ENCODE assay signal across 22 mouse cellular contexts in genomic region chr7:123215138-123215537, GRCm38 (mm10). TPM values are rescaled to one million over a fixed set of nuclear protein-coding genes. Genes with fewer than 3 reads are reported as not detected.
DNase-seq lines count a peak whose midpoint lies in the region; ATAC-seq and TF ChIP-seq lines count a peak whose summit lies in the region.
"Had no signal": no experiment of that assay in that cellular context is flagged by ENCODE, and none has a peak within 500 bp of the region (broad histone marks: within the 10 kb centered on the region; RNA-seq: fewer than 3 reads in every experiment).

No protein-coding gene starts in this region.

- TF ChIP-seq POLR2A in small intestine, adult 2 months (IDR thresholded peaks at IDR 0.05; ENCODE audit: low read depth, low read length): no peak

- no peak overlapping the region for H3K9ac ChIP-seq in hindbrain, embryonic 16.5 days (ENCODE audit: low read depth, low read length)
- no peak overlapping the region for H3K9ac ChIP-seq in intestine, embryonic 14.5 days (ENCODE audit: low read length)
- H3K9ac ChIP-seq: embryonic facial prominence, embryonic 13.5 days; hindbrain, embryonic 15.5 days had no signal

- peaks cover 45% of the 10 kb centered on the region for H3K4me1 ChIP-seq in hindbrain, embryonic 10.5 days (replicated peaks)
- H3K4me1 ChIP-seq in hindbrain, embryonic 16.5 days (ENCODE audit: control insufficient read depth, insufficient read depth, low read depth, low read length): peaks cover 2% of the 10 kb centered on the region; the same call in 1 of the 2 replicates
- peaks cover 13% of the 10 kb centered on the region for H3K4me1 ChIP-seq in intestine, embryonic 14.5 days (replicated peaks; ENCODE audit: control insufficient read depth, insufficient read depth, low read length)
- H3K4me1 ChIP-seq in small intestine, adult 2 months (ENCODE audit: control insufficient read depth, insufficient read depth, insufficient read length, low read length): peaks cover 31% of the 10 kb centered on the region

- TF ChIP-seq CTCF in small intestine, adult 2 months (IDR thresholded peaks at IDR 0.05; ENCODE audit: extremely low read depth, insufficient read length, insufficient replicate concordance, low read depth, low read length): no peak

- H3K4me3 ChIP-seq in hindbrain, embryonic 10.5 days: no peak overlapping the region
- no peak overlapping the region for H3K4me3 ChIP-seq in hindbrain, embryonic 16.5 days (ENCODE audit: low read length)
- H3K4me3 ChIP-seq in intestine, embryonic 14.5 days (ENCODE audit: low read depth, low read length): no peak overlapping the region
- peak overlapping the region; percentile 63 for H3K4me3 ChIP-seq in small intestine, adult 2 months (ENCODE audit: low read depth, low read length)
- H3K4me3 ChIP-seq: embryonic facial prominence, embryonic 13.5 days; forebrain, embryonic 13.5 days; heart, embryonic 12.5 days; hindbrain, embryonic 15.5 days had no signal

- ATAC-seq in hindbrain, embryonic 16.5 days: no peak
- no peak for ATAC-seq in intestine, embryonic 14.5 days (replicated peaks; ENCODE audit: low FRiP score, low TSS enrichment, low read depth)
- ATAC-seq in megakaryocyte progenitor cell, adult 5-6 weeks (replicated peaks; ENCODE audit: poor library complexity): no peak
- ATAC-seq: activated CD4-positive, CD25-positive, alpha-beta regulatory T cell, adult 4 months; inflammation-experienced regulatory T-cells, adult 6 months had no signal

- H3K36me3 ChIP-seq in hindbrain, embryonic 10.5 days: no peaks in the 10 kb centered on the region
- no peaks in the 10 kb centered on the region for H3K36me3 ChIP-seq in hindbrain, embryonic 16.5 days (ENCODE audit: control insufficient read depth, insufficient read depth, low read length)
- no peaks in the 10 kb centered on the region for H3K36me3 ChIP-seq in intestine, embryonic 14.5 days (ENCODE audit: control insufficient read depth, insufficient read depth, low read length)
- H3K36me3 ChIP-seq in small intestine, adult 2 months (ENCODE audit: control insufficient read depth, insufficient read depth, low read length): no peaks in the 10 kb centered on the region
- H3K36me3 ChIP-seq: embryonic facial prominence, embryonic 13.5 days; heart, embryonic 12.5 days; hindbrain, embryonic 15.5 days had no signal

- no peak overlapping the region for H3K4me2 ChIP-seq in hindbrain, embryonic 16.5 days (ENCODE audit: low read length)
- no peak overlapping the region for H3K4me2 ChIP-seq in intestine, embryonic 14.5 days (ENCODE audit: low read length)
- H3K4me2 ChIP-seq: embryonic facial prominence, embryonic 13.5 days; forebrain, embryonic 13.5 days; heart, embryonic 12.5 days; hindbrain, embryonic 15.5 days had no signal

- 63% methylated on average over 2 of the region's 2 CpGs for WGBS in hindbrain, embryonic 10.5 days
- 65% methylated on average over 2 of the region's 2 CpGs for WGBS in hindbrain, embryonic 16.5 days
- 64% methylated on average over 2 of the region's 2 CpGs for WGBS in intestine, embryonic 14.5 days
- 24% methylated on average over 2 of the region's 2 CpGs for WGBS in small intestine, adult 2 months

- H3K27ac ChIP-seq in hindbrain, embryonic 10.5 days: peak overlapping the region; percentile 63; the same call in 1 of the 2 replicates
- no peak overlapping the region for H3K27ac ChIP-seq in hindbrain, embryonic 16.5 days (ENCODE audit: low read depth, low read length)
- H3K27ac ChIP-seq in intestine, embryonic 14.5 days (ENCODE audit: low read depth): peak overlapping the region; percentile 17; the same call in 1 of the 2 replicates
- H3K27ac ChIP-seq in small intestine, adult 2 months (ENCODE audit: insufficient read depth, low read depth, low read length): peak overlapping the region; percentile 95
- H3K27ac ChIP-seq: embryonic facial prominence, embryonic 13.5 days; forebrain, embryonic 13.5 days; hindbrain, embryonic 15.5 days had no signal

- H3K9me3 ChIP-seq in hindbrain, embryonic 10.5 days: no peaks in the 10 kb centered on the region
- no peaks in the 10 kb centered on the region for H3K9me3 ChIP-seq in hindbrain, embryonic 16.5 days (ENCODE audit: control insufficient read depth, low read length)
- no peaks in the 10 kb centered on the region for H3K9me3 ChIP-seq in intestine, embryonic 14.5 days (ENCODE audit: control insufficient read depth, low read length)
- H3K9me3 ChIP-seq: embryonic facial prominence, embryonic 13.5 days; forebrain, embryonic 13.5 days; heart, embryonic 12.5 days; hindbrain, embryonic 15.5 days had no signal

- H3K27me3 ChIP-seq in hindbrain, embryonic 10.5 days (ENCODE audit: insufficient read depth, poor library complexity, severe bottlenecking): no peaks in the 10 kb centered on the region
- no peaks in the 10 kb centered on the region for H3K27me3 ChIP-seq in hindbrain, embryonic 16.5 days (replicated peaks; ENCODE audit: control insufficient read depth, insufficient read depth, low read length)
- no peaks in the 10 kb centered on the region for H3K27me3 ChIP-seq in intestine, embryonic 14.5 days (replicated peaks; ENCODE audit: control insufficient read depth, insufficient read depth, low read length)
- H3K27me3 ChIP-seq in small intestine, adult 2 months (ENCODE audit: control insufficient read depth, insufficient read depth, low read length): no peaks in the 10 kb centered on the region
- H3K27me3 ChIP-seq: embryonic facial prominence, embryonic 13.5 days; forebrain, embryonic 13.5 days; heart, embryonic 12.5 days; hindbrain, embryonic 15.5 days had no signal

- no peak for DNase-seq in hindbrain, embryonic 10.5 days (ENCODE audit: low spot score)
- peak; percentile 58 for DNase-seq in ES-CJ7 (ENCODE audit: low read depth, low spot score)
- DNase-seq in intestine, embryonic 14.5 days (ENCODE audit: low spot score): no peak
- no peak for DNase-seq in c-Kit-positive CD71-positive TER-119-positive erythroid progenitor cells, embryonic 14.5 days (ENCODE audit: low spot score)
- DNase-seq: cerebellum, adult 18-20 months; cerebellum, adult 9-11 months; cerebellum, postnatal 36 days; gastrocnemius, postnatal 36 days had no signal

RNA-seq across cellular contexts. Expression of gene Slc5a11, which starts 0.6 kb away (rescaled TPM):
- polyA plus RNA-seq in hindbrain, embryonic 10.5 days (2016; fragmentation: Nextera tagmentation; extraction: Ambion mirVana): 0.08 and 0.34 TPM in 2 replicates
- 0.32 and 0.50 TPM in 2 replicates for polyA plus RNA-seq in hindbrain, embryonic 16.5 days (2015; fragmentation: Nextera tagmentation; extraction: Ambion mirVana)
- 2.9 and 3.2 TPM in 2 replicates for polyA plus RNA-seq in intestine, embryonic 14.5 days (2014; fragmentation: Nextera tagmentation; extraction: Ambion mirVana)
- 61.4 and 204 TPM in 2 replicates for polyA plus RNA-seq in small intestine, adult 2 months (2012; rRNA removed)
- total RNA-seq in megakaryocyte progenitor cell, adult 5-6 weeks (2015): 1.3 and 1.7 TPM in 2 replicates
- total RNA-seq in megakaryocyte progenitor cell, adult 5-6 weeks (2017): 5.6 and 21.3 TPM in 2 replicates
- total RNA-seq: adrenal gland, adult 18-20 months; adrenal gland, postnatal 14 days; gastrocnemius, adult 8-10 months; gastrocnemius, postnatal 36 days; heart, adult 18-20 months; heart, postnatal 25 days had no signal
- polyA plus RNA-seq: embryonic facial prominence, embryonic 13.5 days; forebrain, embryonic 13.5 days had no signal

Comparison
In these comparisons a context has a peak if more than half of its experiments do, and no peak if none do; other contexts are left out.
1. RNA of gene Slc5a11, which starts 0.6 kb away (polyA plus RNA-seq): 61.4 to 204 TPM in small intestine, adult 2 months; 2.9 to 3.2 TPM in intestine, embryonic 14.5 days, 0.32 to 0.50 TPM in hindbrain, embryonic 16.5 days and 0.08 to 0.34 TPM in hindbrain, embryonic 10.5 days; every median in the first group is over 10 times any median in the second.